Mouse (Mus musculus): ENCODE results near the gene AL732309.1. TPM values are rescaled to one million over a fixed set of nuclear protein-coding genes. Genes with fewer than 3 reads are reported as not detected.

The AL732309.1 gene
- polyA plus RNA-seq, 1 experiment from 2014 or later: 4.2 TPM

DNA sequence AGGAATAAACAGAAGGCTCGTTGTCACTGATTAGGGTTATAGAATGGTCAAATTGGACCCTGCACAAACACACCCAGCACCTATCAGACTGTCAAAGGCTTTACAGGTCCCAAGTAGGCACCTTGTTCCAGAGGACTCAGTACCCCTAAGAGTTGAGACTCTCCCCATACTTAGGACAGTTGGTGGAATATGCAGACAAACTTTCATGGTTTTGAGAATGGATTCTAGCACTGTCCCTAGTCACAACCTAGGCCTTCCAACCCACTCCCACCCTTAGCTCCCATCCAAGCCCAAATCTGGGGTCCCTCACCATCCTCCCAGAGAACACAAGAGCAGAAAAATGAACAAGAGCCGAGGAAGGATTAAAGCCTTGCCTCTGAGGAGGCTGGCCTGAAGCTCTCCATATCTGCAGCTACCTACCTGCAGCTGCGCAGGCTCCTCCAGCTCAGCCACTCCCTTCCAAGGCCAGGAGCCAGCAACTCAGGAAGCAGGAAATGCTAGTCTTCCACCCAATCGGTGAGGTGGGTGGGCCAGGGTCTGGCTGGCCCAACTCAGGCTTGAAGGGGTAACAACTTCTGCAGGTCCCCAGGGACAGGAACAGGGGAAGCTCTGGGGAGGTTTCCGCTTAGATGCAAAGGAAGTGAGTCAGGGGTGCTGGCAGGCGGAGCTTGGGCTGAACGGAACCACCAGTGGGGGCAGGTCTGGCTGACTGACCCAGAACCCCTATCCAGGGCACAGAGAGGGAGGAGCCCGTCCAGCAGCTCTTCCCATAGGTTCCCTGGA lies 50.3 kb downstream of the AL732309.1 start, which contains the start of gene Tor4a:
Tor4a (minus strand) TSS at position 715 of the 783 bp plus-strand sequence.
- Histone ChIP-seq H3K9ac (ENCODE audit: low read depth, low read length) (0 out of 2 replicates have a peak within 1 kb of the TSS, but pooled peaks have one; percentile 7), H3K4me1 (ENCODE audit: control insufficient read depth, insufficient read depth, low read depth, low read length) (no peaks in the 10 kb centered on the region), H3K27ac (ENCODE audit: low read depth, low read length) (no peak within 1 kb of the TSS), H3K36me3 (ENCODE audit: control insufficient read depth, insufficient read depth, low read length) (peaks cover 25% of the 10 kb centered on the region), H3K4me3 (ENCODE audit: low read length) (no peak within 1 kb of the TSS), H3K27me3 (replicated peaks; ENCODE audit: control insufficient read depth, insufficient read depth, low read length) (peaks cover 23% of the 10 kb centered on the region), H3K4me2 (ENCODE audit: low read length) (peak within 1 kb of the TSS; percentile 13; the same call in 1 of the 2 replicates), H3K9me3 (ENCODE audit: control insufficient read depth, low read length) (no peaks in the 10 kb centered on the region)
- 12% methylated on average over 8 of the region's 8 CpGs for WGBS
- ATAC-seq: no peak

DNA sequence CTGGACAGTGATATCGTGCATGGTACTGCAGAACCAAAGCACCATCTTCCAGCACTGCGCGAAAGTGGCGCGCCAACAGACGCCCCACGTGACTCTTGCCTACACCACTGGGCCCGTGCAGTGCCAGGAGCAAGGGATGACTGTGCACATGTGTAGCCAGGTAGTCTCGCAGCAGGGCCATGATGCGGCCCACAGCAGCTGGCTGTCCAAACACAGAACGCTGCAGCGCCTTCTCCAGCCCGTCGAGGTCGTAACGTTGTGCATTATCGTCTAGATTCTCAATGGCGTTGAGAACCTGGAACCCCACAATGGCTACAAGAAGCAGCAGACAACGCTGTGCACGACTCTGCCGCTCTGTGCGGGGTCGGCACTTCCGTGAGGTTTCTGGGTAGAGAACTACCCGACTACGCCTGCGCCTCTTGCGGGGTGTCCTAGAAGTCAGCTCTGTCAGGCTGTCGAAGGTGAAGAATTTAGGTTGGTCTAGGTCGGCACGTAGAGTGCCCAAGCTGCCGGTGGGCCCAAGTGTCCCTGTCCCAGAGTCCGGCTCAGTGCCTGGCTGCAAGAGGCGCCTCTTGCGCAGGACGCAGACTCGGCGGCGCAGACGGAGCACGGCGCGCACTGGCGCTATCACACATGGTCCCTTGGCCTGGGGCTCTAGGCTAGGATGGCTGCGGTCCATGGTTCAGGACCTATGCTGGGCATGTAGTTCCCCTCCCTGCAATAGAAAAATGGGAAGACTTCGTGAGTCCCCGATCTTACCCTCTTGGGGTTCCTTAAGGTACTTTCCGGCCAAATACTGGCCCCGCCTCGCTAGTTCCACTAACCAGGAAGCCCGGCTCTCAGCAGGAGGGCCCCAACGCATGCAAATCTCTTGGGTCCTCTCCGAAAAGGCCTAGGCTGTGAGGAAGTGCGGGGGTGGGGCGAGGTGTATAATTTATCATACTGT lies 51.2 kb downstream of the AL732309.1 start:
- ATAC-seq: no peak
- 22% methylated on average over 55 of the region's 55 CpGs for WGBS
- no peak overlapping the region for H3K27ac ChIP-seq (ENCODE audit: low read depth, low read length)
- H3K4me2 ChIP-seq (ENCODE audit: low read length): 0 out of 2 replicates have a peak overlapping the region, but pooled peaks have one; percentile 13
- no peaks in the 10 kb centered on the region for H3K9me3 ChIP-seq (ENCODE audit: control insufficient read depth, low read length)
- H3K27me3 ChIP-seq (replicated peaks; ENCODE audit: control insufficient read depth, insufficient read depth, low read length): peaks cover 23% of the 10 kb centered on the region
- H3K36me3 ChIP-seq (ENCODE audit: control insufficient read depth, insufficient read depth, low read length): peaks cover 17% of the 10 kb centered on the region
- 0 out of 2 replicates have a peak overlapping the region, but pooled peaks have one; percentile 7 for H3K9ac ChIP-seq (ENCODE audit: low read depth, low read length)
- H3K4me3 ChIP-seq (ENCODE audit: low read length): no peak overlapping the region
- no peaks in the 10 kb centered on the region for H3K4me1 ChIP-seq (ENCODE audit: control insufficient read depth, insufficient read depth, low read depth, low read length)

Other genes with a start within 250 kb of the AL732309.1 start
- gene Nsmf, start 192.5 kb downstream of the AL732309.1 start, polyA plus RNA-seq (2015; fragmentation: Nextera tagmentation; extraction: Ambion mirVana): 173 and 174 TPM in 2 replicates
- gene Entpd8, start 166.6 kb downstream of the AL732309.1 start, polyA plus RNA-seq (2015; fragmentation: Nextera tagmentation; extraction: Ambion mirVana): not detected in 2 replicates
- gene Noxa1, start 151.7 kb downstream of the AL732309.1 start, polyA plus RNA-seq (2015; fragmentation: Nextera tagmentation; extraction: Ambion mirVana): not detected in 2 replicates
- 13.6 and 16.3 TPM in 2 replicates for gene Nrarp, start 66.1 kb downstream of the AL732309.1 start, polyA plus RNA-seq (2015; fragmentation: Nextera tagmentation; extraction: Ambion mirVana)
- gene Tor4a, start 50.0 kb downstream of the AL732309.1 start, polyA plus RNA-seq (2015; fragmentation: Nextera tagmentation; extraction: Ambion mirVana): 2.1 and 2.3 TPM in 2 replicates
- gene Nelfb, start 35.4 kb downstream of the AL732309.1 start, polyA plus RNA-seq (2015; fragmentation: Nextera tagmentation; extraction: Ambion mirVana): 105 and 112 TPM in 2 replicates
- not detected in 2 replicates for gene Stpg3, start 32.2 kb downstream of the AL732309.1 start, polyA plus RNA-seq (2015; fragmentation: Nextera tagmentation; extraction: Ambion mirVana)
- gene Fam166a, start 28.1 kb downstream of the AL732309.1 start, polyA plus RNA-seq (2015; fragmentation: Nextera tagmentation; extraction: Ambion mirVana): 0.39 and 1.0 TPM in 2 replicates
- gene Tubb4b, start 22.2 kb downstream of the AL732309.1 start, polyA plus RNA-seq (2015; fragmentation: Nextera tagmentation; extraction: Ambion mirVana): 486 and 553 TPM in 2 replicates
- not detected in 2 replicates for gene Slc34a3, start 12.5 kb downstream of the AL732309.1 start, polyA plus RNA-seq (2015; fragmentation: Nextera tagmentation; extraction: Ambion mirVana)
- gene Rnf224, start 10.1 kb downstream of the AL732309.1 start, polyA plus RNA-seq (2015; fragmentation: Nextera tagmentation; extraction: Ambion mirVana): not detected in 2 replicates
- gene Rnf208, start 4.6 kb downstream of the AL732309.1 start, polyA plus RNA-seq (2015; fragmentation: Nextera tagmentation; extraction: Ambion mirVana): 166 and 207 TPM in 2 replicates
- 0.24 TPM in 1 of 2 replicates, not detected in the other for gene Cysrt1, start 4.4 kb downstream of the AL732309.1 start, polyA plus RNA-seq (2015; fragmentation: Nextera tagmentation; extraction: Ambion mirVana)
- gene Tmem203, start 8.6 kb upstream of the AL732309.1 start, polyA plus RNA-seq (2015; fragmentation: Nextera tagmentation; extraction: Ambion mirVana): 15.8 and 16.6 TPM in 2 replicates
- gene Tprn, start 15.8 kb upstream of the AL732309.1 start, polyA plus RNA-seq (2015; fragmentation: Nextera tagmentation; extraction: Ambion mirVana): 20.3 TPM in 2 replicates
- 181 and 183 TPM in 2 replicates for gene Ssna1, start 25.6 kb upstream of the AL732309.1 start, polyA plus RNA-seq (2015; fragmentation: Nextera tagmentation; extraction: Ambion mirVana)
- gene Anapc2, start 25.6 kb upstream of the AL732309.1 start, polyA plus RNA-seq (2015; fragmentation: Nextera tagmentation; extraction: Ambion mirVana): 137 and 147 TPM in 2 replicates
- not detected in 2 replicates for gene Tmem210, start 41.3 kb upstream of the AL732309.1 start, polyA plus RNA-seq (2015; fragmentation: Nextera tagmentation; extraction: Ambion mirVana)
- gene Lrrc26, start 43.1 kb upstream of the AL732309.1 start, polyA plus RNA-seq (2015; fragmentation: Nextera tagmentation; extraction: Ambion mirVana): 0.12 and 0.13 TPM in 2 replicates
- gene Grin1, start 72.3 kb upstream of the AL732309.1 start, polyA plus RNA-seq (2015; fragmentation: Nextera tagmentation; extraction: Ambion mirVana): 56.9 and 65.8 TPM in 2 replicates
- gene Man1b1, start 85.5 kb upstream of the AL732309.1 start, polyA plus RNA-seq (2015; fragmentation: Nextera tagmentation; extraction: Ambion mirVana): 41.6 and 48.3 TPM in 2 replicates
- 26.4 and 27.8 TPM in 2 replicates for gene Dpp7, start 109.5 kb upstream of the AL732309.1 start, polyA plus RNA-seq (2015; fragmentation: Nextera tagmentation; extraction: Ambion mirVana)
- gene Uap1l1, start 118.8 kb upstream of the AL732309.1 start, polyA plus RNA-seq (2015; fragmentation: Nextera tagmentation; extraction: Ambion mirVana): 8.8 and 10.9 TPM in 2 replicates
- gene Sapcd2, start 125.5 kb upstream of the AL732309.1 start, polyA plus RNA-seq (2015; fragmentation: Nextera tagmentation; extraction: Ambion mirVana): 15.7 and 17.2 TPM in 2 replicates
- gene Entpd2, start 149.0 kb upstream of the AL732309.1 start, polyA plus RNA-seq (2015; fragmentation: Nextera tagmentation; extraction: Ambion mirVana): 6.7 and 7.4 TPM in 2 replicates
- gene Npdc1, start 152.5 kb upstream of the AL732309.1 start, polyA plus RNA-seq (2015; fragmentation: Nextera tagmentation; extraction: Ambion mirVana): 481 and 505 TPM in 2 replicates
- gene Fut7, start 176.4 kb upstream of the AL732309.1 start, polyA plus RNA-seq (2015; fragmentation: Nextera tagmentation; extraction: Ambion mirVana): 0.19 and 0.23 TPM in 2 replicates
- gene Abca2, start 181.8 kb upstream of the AL732309.1 start, polyA plus RNA-seq (2015; fragmentation: Nextera tagmentation; extraction: Ambion mirVana): 13.5 and 15.5 TPM in 2 replicates
- 3.4 and 4.1 TPM in 2 replicates for gene Clic3, start 210.0 kb upstream of the AL732309.1 start, polyA plus RNA-seq (2015; fragmentation: Nextera tagmentation; extraction: Ambion mirVana)
- gene Paxx, start 214.2 kb upstream of the AL732309.1 start, polyA plus RNA-seq (2015; fragmentation: Nextera tagmentation; extraction: Ambion mirVana): 117 and 134 TPM in 2 replicates
- 904 and 1,173 TPM in 2 replicates for gene Ptgds, start 223.2 kb upstream of the AL732309.1 start, polyA plus RNA-seq (2015; fragmentation: Nextera tagmentation; extraction: Ambion mirVana)
- gene Lcn12, start 247.0 kb upstream of the AL732309.1 start, polyA plus RNA-seq (2015; fragmentation: Nextera tagmentation; extraction: Ambion mirVana): not detected in 2 replicates